Mouse (Mus musculus) lung, embryonic 14.5 days (tissue): ENCODE results near the gene Catsper3. TPM values are rescaled to one million over a fixed set of nuclear protein-coding genes. Genes with fewer than 3 reads are reported as not detected.

ENCODE experiments used
- ATAC-seq: fragments of 200-750 bp; cut with Nextera tagmentation; 2 replicates; pipeline ENCODE4 v1.8.0; 2017; ENCODE audit warnings: mild to moderate bottlenecking, moderate TSS enrichment, moderate library complexity; ENCODE audit not compliant: insufficient read depth
- DNase-seq: peaks from one replicate; pipeline ENCODE4 v3.0.0-alpha.2; 2015
- H3K27ac ChIP-seq: fragments of 300-500 bp; sonication (generic); 2 replicates; pipeline ENCODE4 v1.5.1; 2014; ENCODE audit warnings: low read depth, mild to moderate bottlenecking, moderate library complexity
- H3K27me3 ChIP-seq: fragments of 300-500 bp; sonication (generic); 2 replicates; pipeline ENCODE4 v1.6.1; 2014; ENCODE audit warnings: low read length, control low read depth; ENCODE audit not compliant: insufficient read depth
- H3K36me3 ChIP-seq: fragments of 300-500 bp; sonication (generic); 2 replicates; pipeline ENCODE4 v1.6.1; 2014; ENCODE audit warnings: control low read depth; ENCODE audit not compliant: insufficient read depth
- H3K4me1 ChIP-seq: fragments of 300-500 bp; sonication (generic); 2 replicates; pipeline ENCODE4 v1.6.1; 2014; ENCODE audit warnings: antibody characterized with exemption, control low read depth; ENCODE audit not compliant: insufficient read depth
- H3K4me2 ChIP-seq: fragments of 300-500 bp; sonication (generic); 2 replicates; pipeline ENCODE4 v1.6.1; 2014; ENCODE audit warnings: mild to moderate bottlenecking
- H3K4me3 ChIP-seq: fragments of 300-500 bp; sonication (generic); 2 replicates; pipeline ENCODE4 v1.5.1; 2014; ENCODE audit warnings: low read depth, low read length
- H3K9ac ChIP-seq: fragments of 300-500 bp; sonication (generic); 2 replicates; pipeline ENCODE4 v1.6.1; 2014
- H3K9me3 ChIP-seq: fragments of 300-500 bp; sonication (generic); 2 replicates; pipeline ENCODE4 v1.6.1; 2016; ENCODE audit warnings: low read depth, low read length, control low read depth
- CTCF ChIP-seq: IDR thresholded peaks from 2 replicates; pipeline ENCODE4 v1.5.1; 2016; ENCODE audit warnings: antibody characterized with exemption, low read depth
- WGBS: fragments of 180-500 bp; shearing (Covaris S2); extraction: QIAGEN DNeasy Blood & Tissue Kit; methylation state at CpG from one replicate; pipeline ENCODE4 v1.1.7; 2014; 5-methylcytosine and 5-hydroxymethylcytosine counted together
- polyA plus RNA-seq: library from polyadenylated mRNA; unstranded; fragments of >200 nt; fragmentation: Nextera tagmentation; extraction: Ambion mirVana; gene quantifications from 2 replicates; pipeline ENCODE4 v1.2.1, GENCODE M21; 2014

The Catsper3 gene
- polyA plus RNA-seq, 1 experiment from 2014 or later: 0.18 TPM

- no peaks in the 10 kb centered on the region for H3K9me3 ChIP-seq
- DNase-seq: no peak
- H3K36me3 ChIP-seq: no peaks in the 10 kb centered on the region
- no peaks in the 10 kb centered on the region for H3K27me3 ChIP-seq
- 78% methylated on average over 7 of the region's 7 CpGs for WGBS
- no peak for ATAC-seq
- H3K27ac ChIP-seq: no peak overlapping the region
- TF ChIP-seq CTCF: no peak
- H3K4me3 ChIP-seq: no peak overlapping the region
- H3K4me1 ChIP-seq: no peaks in the 10 kb centered on the region
- no peak overlapping the region for H3K4me2 ChIP-seq
- H3K9ac ChIP-seq: no peak overlapping the region
Measured at GRCm38 (mm10) chr13:55774352-55774751, 10.0 kb upstream of the Catsper3 start.

- Histone ChIP-seq H3K9ac (no peak overlapping the region), H3K27ac (no peak overlapping the region), H3K4me1 (no peaks in the 10 kb centered on the region), H3K9me3 (no peaks in the 10 kb centered on the region), H3K27me3 (no peaks in the 10 kb centered on the region), H3K36me3 (no peaks in the 10 kb centered on the region), H3K4me3 (no peak overlapping the region), H3K4me2 (no peak overlapping the region)
- ATAC-seq (no peak), DNase-seq (peak; percentile 15)
- no peak for TF ChIP-seq CTCF
- 21% methylated on average over 11 of the region's 11 CpGs for WGBS
Measured at GRCm38 (mm10) chr13:55775056-55775455, 9.3 kb upstream of the Catsper3 start.

DNA sequence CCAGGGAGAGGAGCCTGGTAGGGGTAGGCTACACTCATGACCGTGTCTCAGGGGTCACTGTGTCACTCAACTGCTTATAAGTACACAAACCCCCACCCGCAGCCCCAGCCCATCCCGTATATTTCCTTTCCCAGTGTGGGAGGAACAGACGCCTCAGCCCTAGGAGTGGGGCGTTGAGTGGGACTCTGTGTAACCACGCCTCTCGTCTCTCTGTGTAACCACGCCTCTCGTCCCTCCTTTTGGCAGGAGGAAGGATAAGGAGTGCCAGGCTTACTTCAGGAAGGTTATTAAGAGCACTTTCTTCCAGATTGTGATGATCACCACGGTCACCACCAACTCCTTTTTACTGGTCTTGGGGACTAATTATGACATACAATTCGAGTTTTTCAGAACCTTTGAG lies 1.8 kb downstream of the Catsper3 start:
- no peak for TF ChIP-seq CTCF
- Histone ChIP-seq H3K36me3 (no peaks in the 10 kb centered on the region), H3K4me2 (no peak overlapping the region), H3K27me3 (no peaks in the 10 kb centered on the region), H3K4me3 (no peak overlapping the region), H3K9me3 (no peaks in the 10 kb centered on the region), H3K27ac (no peak overlapping the region), H3K4me1 (no peaks in the 10 kb centered on the region), H3K9ac (no peak overlapping the region)
- DNase-seq: peak; percentile 53
- WGBS: 43% methylated on average over 11 of the region's 11 CpGs
- peak; percentile 47 for ATAC-seq

DNA sequence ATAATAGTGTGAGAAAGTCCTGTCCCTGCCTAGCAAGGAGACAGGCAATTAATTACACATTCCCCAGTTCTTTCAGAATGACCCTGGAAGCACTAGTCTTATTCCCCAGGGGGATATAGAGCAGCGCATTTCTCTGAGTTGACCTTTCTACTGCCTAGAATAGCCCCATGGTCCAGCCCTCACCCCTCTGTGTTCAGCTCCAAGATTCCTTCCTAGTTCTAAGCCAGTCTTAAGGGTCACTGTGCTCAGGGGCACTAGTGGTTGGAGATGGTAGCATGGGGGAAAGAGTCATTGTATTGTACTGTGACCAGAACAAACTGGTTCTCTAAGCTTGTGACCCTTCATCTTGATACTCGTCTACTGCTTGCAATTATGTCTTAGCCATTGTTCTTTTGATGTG lies 16.9 kb downstream of the Catsper3 start:
- 73% methylated on average over 2 of the region's 2 CpGs for WGBS
- H3K9me3 ChIP-seq: no peaks in the 10 kb centered on the region; the same call in 1 of the 2 replicates
- no peaks in the 10 kb centered on the region for H3K36me3 ChIP-seq
- no peak overlapping the region for H3K27ac ChIP-seq
- DNase-seq (no peak), ATAC-seq (no peak)
- H3K9ac ChIP-seq: no peak overlapping the region
- no peaks in the 10 kb centered on the region for H3K4me1 ChIP-seq
- no peaks in the 10 kb centered on the region for H3K27me3 ChIP-seq
- H3K4me2 ChIP-seq: no peak overlapping the region
- TF ChIP-seq CTCF: no peak
- H3K4me3 ChIP-seq: no peak overlapping the region

DNA sequence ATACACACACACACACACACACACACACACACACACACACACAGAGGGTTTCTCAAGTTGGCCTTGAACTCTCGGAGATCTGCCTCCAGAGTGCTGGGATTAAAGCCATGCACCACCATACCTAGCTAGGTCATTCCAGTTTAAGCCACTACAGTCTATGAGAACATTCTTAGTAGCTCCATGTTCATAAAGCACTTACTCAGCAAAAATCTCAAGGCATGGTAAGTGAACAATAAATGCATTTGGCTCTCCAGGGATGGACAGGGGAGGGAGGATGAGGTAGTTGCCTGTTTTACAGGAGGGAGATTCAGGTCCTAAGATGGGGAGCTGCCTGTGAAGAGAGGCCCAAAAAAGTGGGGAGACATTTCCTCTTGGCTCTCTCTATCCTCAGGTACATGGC lies 19.6 kb downstream of the Catsper3 start:
- no peak for ATAC-seq
- Histone ChIP-seq H3K27ac (no peak overlapping the region), H3K9ac (no peak overlapping the region), H3K4me1 (no peaks in the 10 kb centered on the region), H3K4me2 (no peak overlapping the region), H3K27me3 (no peaks in the 10 kb centered on the region), H3K36me3 (no peaks in the 10 kb centered on the region), H3K4me3 (no peak overlapping the region), H3K9me3 (no peaks in the 10 kb centered on the region; the same call in 1 of the 2 replicates)
- TF ChIP-seq CTCF: no peak
- 85% methylated on average over 1 of the region's 1 CpGs for WGBS
- no peak for DNase-seq

DNA sequence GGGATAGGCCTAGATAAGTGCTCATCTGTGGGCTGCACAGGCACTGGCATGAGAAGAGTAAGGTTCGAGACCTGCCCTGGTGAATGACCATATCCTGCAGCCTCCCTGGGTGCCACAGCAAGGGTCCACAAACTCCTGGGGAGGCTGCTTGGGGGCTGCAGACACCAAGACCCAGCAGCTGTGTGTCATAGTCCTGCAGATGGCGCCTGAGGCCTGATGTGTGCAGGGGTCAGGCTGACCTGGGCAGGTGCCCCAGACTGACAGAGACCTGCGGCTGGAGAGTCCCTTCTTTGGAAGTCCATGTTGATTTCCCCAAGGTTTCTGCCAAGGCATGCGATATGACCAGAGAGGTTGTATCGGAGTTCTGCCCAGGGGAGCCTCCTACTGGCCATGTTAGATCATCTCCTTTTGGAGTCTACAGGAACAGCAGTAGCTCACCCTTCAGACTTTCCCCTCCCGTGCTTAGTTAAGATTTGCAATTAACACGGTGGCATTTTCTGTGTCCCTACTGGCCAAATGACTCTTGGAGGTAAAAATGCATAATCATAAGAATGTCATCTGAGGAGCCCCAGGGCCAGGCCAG lies 24.8 kb downstream of the Catsper3 start:
- no peak for TF ChIP-seq CTCF
- Histone ChIP-seq H3K4me1 (no peaks in the 10 kb centered on the region), H3K9ac (no peak overlapping the region), H3K4me2 (no peak overlapping the region), H3K9me3 (no peaks in the 10 kb centered on the region), H3K27me3 (no peaks in the 10 kb centered on the region), H3K27ac (no peak overlapping the region), H3K36me3 (no peaks in the 10 kb centered on the region), H3K4me3 (no peak overlapping the region)
- ATAC-seq (no peak), DNase-seq (peak; percentile 7)
- 64% methylated on average over 7 of the region's 7 CpGs for WGBS

DNA sequence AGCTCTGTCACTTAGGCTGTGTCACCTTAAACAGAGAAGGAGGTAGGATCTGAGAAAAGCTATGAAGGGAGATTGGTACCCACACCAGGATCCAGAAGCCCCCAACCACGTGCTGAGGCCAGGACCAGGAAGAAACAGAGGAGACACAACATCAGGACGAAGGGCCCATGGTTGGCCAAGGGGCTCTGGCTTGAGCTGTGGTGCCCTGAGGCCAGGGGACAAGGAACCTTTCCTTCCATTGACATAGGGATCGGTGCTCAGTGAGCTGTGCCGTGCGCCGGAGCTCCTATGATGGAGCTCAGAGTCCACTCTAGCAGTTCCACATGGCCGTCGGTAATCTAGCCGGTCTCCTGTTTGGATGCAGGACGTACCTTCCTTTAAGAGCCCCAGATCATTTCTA lies 25.3 kb downstream of the Catsper3 start:
- H3K4me1 ChIP-seq: no peaks in the 10 kb centered on the region
- no peaks in the 10 kb centered on the region for H3K36me3 ChIP-seq
- 91% methylated on average over 10 of the region's 10 CpGs for WGBS
- no peak for TF ChIP-seq CTCF
- no peak overlapping the region for H3K9ac ChIP-seq
- ATAC-seq: no peak
- no peak overlapping the region for H3K4me3 ChIP-seq
- no peak overlapping the region for H3K27ac ChIP-seq
- no peaks in the 10 kb centered on the region for H3K9me3 ChIP-seq
- H3K27me3 ChIP-seq: no peaks in the 10 kb centered on the region
- H3K4me2 ChIP-seq: no peak overlapping the region
- DNase-seq: no peak

- ATAC-seq (no peak), DNase-seq (peak; percentile 27)
- Histone ChIP-seq H3K27ac (no peak overlapping the region), H3K36me3 (no peaks in the 10 kb centered on the region), H3K27me3 (no peaks in the 10 kb centered on the region), H3K4me1 (no peaks in the 10 kb centered on the region), H3K9ac (no peak overlapping the region), H3K9me3 (no peaks in the 10 kb centered on the region), H3K4me3 (no peak overlapping the region), H3K4me2 (no peak overlapping the region)
- no peak for TF ChIP-seq CTCF
- WGBS: 59% methylated on average over 5 of the region's 5 CpGs
Measured at GRCm38 (mm10) chr13:55810947-55811346, 26.6 kb downstream of the Catsper3 start.
